ENCODE assay signal across 10 mouse cellular contexts in the genomic region with DNA sequence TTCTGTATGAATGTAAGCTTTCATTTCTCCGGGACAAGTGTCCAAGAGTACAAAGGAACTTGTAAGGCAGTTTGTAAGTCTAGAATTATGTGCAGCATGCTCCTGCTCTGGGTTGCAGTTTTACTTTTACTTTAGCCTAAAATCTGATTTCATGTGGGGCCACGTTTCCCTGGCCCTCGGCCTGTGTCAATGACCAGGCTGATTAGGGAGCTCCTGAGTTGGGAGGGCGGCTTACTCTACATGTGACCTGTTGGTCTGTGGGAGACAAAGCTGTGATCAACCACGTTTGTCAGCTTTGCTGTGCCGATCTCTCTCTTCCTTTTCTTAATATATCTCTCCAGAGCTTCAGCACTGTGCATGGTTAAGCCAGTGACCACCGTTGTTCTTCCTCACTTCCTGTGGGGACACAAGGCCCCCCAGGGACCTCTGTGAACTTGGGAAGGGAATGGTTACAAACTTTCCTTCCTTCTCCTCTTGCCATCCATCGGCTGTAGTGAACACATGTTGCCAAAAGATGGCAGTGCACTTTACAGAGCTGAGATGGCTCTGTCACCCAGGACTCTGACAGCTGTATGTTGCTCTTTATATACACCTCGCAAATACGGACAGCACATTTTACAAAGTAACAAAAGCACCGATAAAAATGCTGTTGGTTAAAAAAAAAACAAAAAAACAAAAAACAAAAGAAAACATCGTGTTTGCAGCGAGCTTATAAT. TPM values are rescaled to one million over a fixed set of nuclear protein-coding genes. Genes with fewer than 3 reads are reported as not detected.
A peak's percentile ranks its signal among the peaks of the same experiment; 100 is the strongest.
DNase-seq lines count a peak whose midpoint lies in the region; ATAC-seq and TF ChIP-seq lines count a peak whose summit lies in the region.
"Had no signal": no experiment of that assay in that cellular context is flagged by ENCODE, and none has a peak within 500 bp of the region (broad histone marks: within the 10 kb centered on the region; RNA-seq: fewer than 3 reads in every experiment).

No protein-coding gene starts in this region.

- WGBS in hindbrain, embryonic 11.5 days: 57% methylated on average over 13 of the region's 13 CpGs
- 58% methylated on average over 13 of the region's 13 CpGs for WGBS in hindbrain, embryonic 12.5 days
- WGBS in limb, embryonic 14.5 days: 41% methylated on average over 13 of the region's 13 CpGs

- H3K27me3 ChIP-seq in hindbrain, embryonic 11.5 days (ENCODE audit: control insufficient read depth, insufficient read depth, low read length): no peaks in the 10 kb centered on the region
- no peaks in the 10 kb centered on the region for H3K27me3 ChIP-seq in hindbrain, embryonic 12.5 days
- H3K27me3 ChIP-seq in limb, embryonic 14.5 days (ENCODE audit: control insufficient read depth, insufficient read depth, low read length): no peaks in the 10 kb centered on the region
- H3K27me3 ChIP-seq: embryonic facial prominence, embryonic 12.5 days; liver, embryonic 13.5 days had no signal

- no peak overlapping the region for H3K4me2 ChIP-seq in hindbrain, embryonic 11.5 days (replicated peaks; ENCODE audit: low read depth, low read length)
- H3K4me2 ChIP-seq in hindbrain, embryonic 12.5 days (replicated peaks): no peak overlapping the region
- H3K4me2 ChIP-seq in limb, embryonic 14.5 days (replicated peaks; ENCODE audit: low read depth, low read length, severe bottlenecking): no peak overlapping the region
- H3K4me2 ChIP-seq: liver, embryonic 13.5 days had no signal

- H3K4me1 ChIP-seq in hindbrain, embryonic 11.5 days (replicated peaks; ENCODE audit: control insufficient read depth, insufficient read depth, low read length): peaks cover 6% of the 10 kb centered on the region; the same call in 1 of the 2 replicates
- H3K4me1 ChIP-seq in hindbrain, embryonic 12.5 days: peaks cover 12% of the 10 kb centered on the region
- H3K4me1 ChIP-seq in limb, embryonic 14.5 days (ENCODE audit: control insufficient read depth, insufficient read depth, low read length): peaks cover 16% of the 10 kb centered on the region

- no peaks in the 10 kb centered on the region for H3K9me3 ChIP-seq in hindbrain, embryonic 11.5 days (ENCODE audit: control insufficient read depth, low read length)
- no peaks in the 10 kb centered on the region for H3K9me3 ChIP-seq in hindbrain, embryonic 12.5 days (replicated peaks)
- H3K9me3 ChIP-seq in limb, embryonic 14.5 days (ENCODE audit: control insufficient read depth, low read length): no peaks in the 10 kb centered on the region
- H3K9me3 ChIP-seq: embryonic facial prominence, embryonic 12.5 days; liver, embryonic 13.5 days had no signal

- H3K9ac ChIP-seq in hindbrain, embryonic 11.5 days (ENCODE audit: low read depth, low read length): no peak overlapping the region
- H3K9ac ChIP-seq in hindbrain, embryonic 12.5 days: no peak overlapping the region
- H3K9ac ChIP-seq in limb, embryonic 14.5 days (ENCODE audit: low read depth, low read length, severe bottlenecking): no peak overlapping the region
- H3K9ac ChIP-seq: embryonic facial prominence, embryonic 12.5 days; liver, embryonic 13.5 days had no signal

- intact Hi-C loops in heart, postnatal 10 days (cut with DNase I): loop anchor here (2.0 to 10.0 kb wide), 4 partner anchors 41 to 454 kb away; partner anchors contain the start of gene Slc4a4

- no peak for ATAC-seq in hindbrain, embryonic 11.5 days (ENCODE audit: low FRiP score)
- ATAC-seq in hindbrain, embryonic 12.5 days (ENCODE audit: low FRiP score): no peak
- ATAC-seq in limb, embryonic 14.5 days (ENCODE audit: low FRiP score, low read depth): no peak

- DNase-seq in hindbrain, embryonic 11.5 days (ENCODE audit: low spot score): peak; percentile 40
- DNase-seq in B cell, adult 2 months: peak; percentile 1 to 7
- DNase-seq in Muller cell, postnatal 12 days (ENCODE audit: inconsistent ontology term): peak; percentile 19
- peak; percentile 73 to 76 for DNase-seq in heart, postnatal 10 days
- DNase-seq in limb, embryonic 14.5 days (ENCODE audit: low spot score): peak; percentile 45
- peak; percentile 57 for DNase-seq in retina, postnatal 1 day
- DNase-seq in urinary bladder, postnatal 10 days (ENCODE audit: low spot score): no peak
- DNase-seq: liver, embryonic 13.5 days had no signal

- no peak overlapping the region for H3K27ac ChIP-seq in hindbrain, embryonic 11.5 days (ENCODE audit: low read depth, low read length)
- no peak overlapping the region for H3K27ac ChIP-seq in hindbrain, embryonic 12.5 days
- no peak overlapping the region for H3K27ac ChIP-seq in limb, embryonic 14.5 days (replicated peaks; ENCODE audit: low read depth, low read length)
- H3K27ac ChIP-seq: embryonic facial prominence, embryonic 12.5 days; liver, embryonic 13.5 days had no signal

- H3K36me3 ChIP-seq in hindbrain, embryonic 11.5 days (ENCODE audit: control insufficient read depth, insufficient read depth, low read length): no peaks in the 10 kb centered on the region
- H3K36me3 ChIP-seq in hindbrain, embryonic 12.5 days: no peaks in the 10 kb centered on the region
- H3K36me3 ChIP-seq in limb, embryonic 14.5 days (ENCODE audit: control insufficient read depth, insufficient read depth, low read length): no peaks in the 10 kb centered on the region
- H3K36me3 ChIP-seq: embryonic facial prominence, embryonic 12.5 days; liver, embryonic 13.5 days had no signal

- no peak for TF ChIP-seq POLR2A in limb, embryonic 14.5 days (IDR thresholded peaks at IDR 0.05; ENCODE audit: borderline replicate concordance, extremely low read depth, insufficient read depth, insufficient read length)

- H3K4me3 ChIP-seq in hindbrain, embryonic 11.5 days (ENCODE audit: low read depth, low read length): no peak overlapping the region
- no peak overlapping the region for H3K4me3 ChIP-seq in hindbrain, embryonic 12.5 days
- no peak overlapping the region for H3K4me3 ChIP-seq in limb, embryonic 14.5 days (replicated peaks; ENCODE audit: low read length)
- H3K4me3 ChIP-seq: embryonic facial prominence, embryonic 12.5 days; liver, embryonic 13.5 days had no signal

RNA-seq across cellular contexts. Expression of gene Slc4a4, which starts 41.7 kb away (rescaled TPM):
- 1.6 and 2.6 TPM in 2 replicates for polyA plus RNA-seq in hindbrain, embryonic 11.5 days (2014; fragmentation: Nextera tagmentation; extraction: Ambion mirVana)
- 2.8 and 3.2 TPM in 2 replicates for polyA plus RNA-seq in hindbrain, embryonic 12.5 days (2016; fragmentation: Nextera tagmentation; extraction: Ambion mirVana)
- total RNA-seq in heart, postnatal 10 days (2021): 10 to 100 TPM; 34.1 to 44.1 TPM
- 2.6 and 2.7 TPM in 2 replicates for polyA plus RNA-seq in limb, embryonic 14.5 days (2012; rRNA removed)
- polyA plus RNA-seq in limb, embryonic 14.5 days (2014; fragmentation: Nextera tagmentation; extraction: Ambion mirVana): 2.8 and 3.0 TPM in 2 replicates
